Mouse (Mus musculus) midbrain, embryonic 13.5 days (tissue): ENCODE measurements around the gene Gng8. TPM values are rescaled to one million over a fixed set of nuclear protein-coding genes. Genes with fewer than 3 reads are reported as not detected.

Experiments
- ATAC-seq: fragments of 200-750 bp; cut with Nextera tagmentation; 2 replicates; pipeline ENCODE4 v1.8.0; 2017; ENCODE audit warnings: mild to moderate bottlenecking, moderate TSS enrichment, moderate library complexity
- H3K27ac ChIP-seq: fragments of 300-500 bp; sonication (generic); 2 replicates; pipeline ENCODE4 v1.5.1; 2015; ENCODE audit warnings: inconsistent platforms, mild to moderate bottlenecking, moderate library complexity
- H3K27me3 ChIP-seq: fragments of 300-500 bp; sonication (generic); 2 replicates; pipeline ENCODE4 v1.6.1; 2015; ENCODE audit warnings: mild to moderate bottlenecking, inconsistent platforms
- H3K36me3 ChIP-seq: fragments of 300-500 bp; sonication (generic); 2 replicates; pipeline ENCODE4 v1.6.1; 2015; ENCODE audit warnings: mild to moderate bottlenecking, inconsistent platforms
- H3K4me1 ChIP-seq: fragments of 300-500 bp; sonication (generic); replicated peaks from 2 replicates; pipeline ENCODE4 v1.6.1; 2015; ENCODE audit warnings: inconsistent platforms
- H3K4me2 ChIP-seq: fragments of 300-500 bp; sonication (generic); replicated peaks from 2 replicates; pipeline ENCODE4 v1.6.1; 2015; ENCODE audit warnings: moderate library complexity, mild to moderate bottlenecking, inconsistent platforms
- H3K4me3 ChIP-seq: fragments of 300-500 bp; sonication (generic); replicated peaks from 2 replicates; pipeline ENCODE4 v1.5.1; 2015; ENCODE audit warnings: mild to moderate bottlenecking, inconsistent platforms
- H3K9ac ChIP-seq: fragments of 300-500 bp; sonication (generic); replicated peaks from 2 replicates; pipeline ENCODE4 v1.6.1; 2015; ENCODE audit warnings: mild to moderate bottlenecking, inconsistent platforms
- H3K9me3 ChIP-seq: fragments of 300-500 bp; sonication (generic); 2 replicates; pipeline ENCODE4 v1.6.1; 2016; ENCODE audit warnings: mild to moderate bottlenecking, inconsistent platforms
- WGBS: fragments of 180-500 bp; shearing (Covaris S2); methylation state at CpG from one replicate; pipeline ENCODE4 v1.1.7; 2015; 5-methylcytosine and 5-hydroxymethylcytosine counted together
- polyA plus RNA-seq: library from polyadenylated mRNA; unstranded; fragments of >200 nt; fragmentation: Nextera tagmentation; extraction: Ambion mirVana; gene quantifications from 2 replicates; pipeline ENCODE4 v1.2.1, GENCODE M21; 2015

Gng8 gene
- polyA plus RNA-seq, 1 experiment from 2014 or later: 23.4 TPM

GRCm38 (mm10) chr7:16919395-16920149 is 28.0 kb downstream of the Gng8 start:
- Histone ChIP-seq H3K9me3 (no peaks in the 10 kb centered on the region), H3K4me1 (peaks cover 58% of the 10 kb centered on the region), H3K4me3 (peak overlapping the region; percentile 15), H3K27ac (peak overlapping the region; percentile 22; the same call in 1 of the 2 replicates), H3K9ac (peak overlapping the region; percentile 57), H3K36me3 (peaks cover 64% of the 10 kb centered on the region), H3K27me3 (no peaks in the 10 kb centered on the region), H3K4me2 (peak overlapping the region; percentile 85)
- ATAC-seq: no peak
- WGBS: 83% methylated on average over 13 of the region's 13 CpGs

- peak overlapping the region; percentile 57 for H3K9ac ChIP-seq
- H3K27me3 ChIP-seq: no peaks in the 10 kb centered on the region
- H3K9me3 ChIP-seq: no peaks in the 10 kb centered on the region
- peak overlapping the region; percentile 85 for H3K4me2 ChIP-seq
- WGBS: 84% methylated on average over 7 of the region's 7 CpGs
- ATAC-seq: no peak
- peaks cover 60% of the 10 kb centered on the region for H3K4me1 ChIP-seq
- H3K27ac ChIP-seq: peak overlapping the region; percentile 22; the same call in 1 of the 2 replicates
- H3K4me3 ChIP-seq: peak overlapping the region; percentile 15
- H3K36me3 ChIP-seq: peaks cover 58% of the 10 kb centered on the region
These were observed 28.6 kb downstream of the Gng8 start for GRCm38 (mm10) chr7:16920150-16920579.

- H3K9me3 ChIP-seq: no peaks in the 10 kb centered on the region
- peaks cover 49% of the 10 kb centered on the region for H3K36me3 ChIP-seq
- H3K4me1 ChIP-seq: peaks cover 60% of the 10 kb centered on the region
- no peaks in the 10 kb centered on the region for H3K27me3 ChIP-seq
- H3K4me2 ChIP-seq: peak overlapping the region; percentile 85
- ATAC-seq: no peak
- H3K27ac ChIP-seq: peak overlapping the region; percentile 98
- peak overlapping the region; percentile 99 for H3K9ac ChIP-seq
- peak overlapping the region; percentile 72 for H3K4me3 ChIP-seq
- WGBS: 39% methylated on average over 21 of the region's 21 CpGs
These were observed 29.5 kb downstream of the Gng8 start for GRCm38 (mm10) chr7:16920818-16921791.

DNA sequence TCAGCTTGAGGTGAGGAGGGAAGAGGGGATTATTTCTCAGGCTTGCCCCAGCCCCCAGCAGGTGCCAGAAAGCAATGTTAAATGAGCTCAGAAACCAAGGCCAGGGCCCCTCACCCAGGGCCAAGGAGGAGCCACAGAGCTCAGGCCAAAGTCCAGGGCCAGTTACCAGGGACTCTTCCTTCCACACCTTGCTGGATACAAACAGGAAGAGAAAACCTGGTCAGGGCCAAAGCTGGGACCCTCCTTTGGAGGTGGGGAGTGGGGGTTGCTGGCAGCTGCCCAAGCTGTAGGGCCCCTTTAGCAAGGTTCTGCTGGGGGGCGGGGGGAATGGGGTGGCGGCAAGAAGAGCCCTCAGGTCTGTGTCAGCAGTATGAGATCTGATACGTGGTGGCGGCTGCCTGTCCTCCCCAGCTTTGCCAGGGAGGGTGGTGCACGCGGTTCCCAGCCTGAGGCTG is 30.3 kb downstream of the Gng8 start:
- peaks cover 41% of the 10 kb centered on the region for H3K36me3 ChIP-seq
- WGBS: 40% methylated on average over 6 of the region's 6 CpGs
- no peaks in the 10 kb centered on the region for H3K9me3 ChIP-seq
- peak overlapping the region; percentile 98 for H3K27ac ChIP-seq
- H3K4me3 ChIP-seq: peak overlapping the region; percentile 72
- no peak for ATAC-seq
- peak overlapping the region; percentile 85 for H3K4me2 ChIP-seq
- H3K4me1 ChIP-seq: peaks cover 60% of the 10 kb centered on the region
- peak overlapping the region; percentile 99 for H3K9ac ChIP-seq
- H3K27me3 ChIP-seq: no peaks in the 10 kb centered on the region

- peak overlapping the region; percentile 72 for H3K4me3 ChIP-seq
- H3K4me2 ChIP-seq: peak overlapping the region; percentile 85
- no peaks in the 10 kb centered on the region for H3K9me3 ChIP-seq
- WGBS: 35% methylated on average over 10 of the region's 10 CpGs
- ATAC-seq: no peak
- no peaks in the 10 kb centered on the region for H3K27me3 ChIP-seq
- H3K9ac ChIP-seq: peak overlapping the region; percentile 99
- peak overlapping the region; percentile 98 for H3K27ac ChIP-seq
- H3K4me1 ChIP-seq: peaks cover 58% of the 10 kb centered on the region
- H3K36me3 ChIP-seq: peaks cover 35% of the 10 kb centered on the region
These were observed 30.9 kb downstream of the Gng8 start for GRCm38 (mm10) chr7:16922360-16922973.

- Histone ChIP-seq H3K27me3 (no peaks in the 10 kb centered on the region), H3K4me3 (peak overlapping the region; percentile 72), H3K27ac (peak overlapping the region; percentile 98), H3K4me1 (peaks cover 48% of the 10 kb centered on the region), H3K9ac (peak overlapping the region; percentile 99), H3K36me3 (peaks cover 25% of the 10 kb centered on the region), H3K4me2 (peak overlapping the region; percentile 85), H3K9me3 (no peaks in the 10 kb centered on the region)
- peak; percentile 74 for ATAC-seq
- under 1% methylated on average over 50 of the region's 57 CpGs for WGBS
These were observed 31.9 kb downstream of the Gng8 start for GRCm38 (mm10) chr7:16923283-16924036.

GRCm38 (mm10) chr7:16924037-16924834 is 32.6 kb downstream of the Gng8 start, which contains the start of gene Calm3:
Calm3 (minus strand) TSS chr7:16924114.
- Histone ChIP-seq H3K9me3 (no peaks in the 10 kb centered on the region), H3K4me2 (peak within 1 kb of the TSS; percentile 85), H3K4me3 (peak within 1 kb of the TSS; percentile 72), H3K9ac (peak within 1 kb of the TSS; percentile 99), H3K36me3 (peaks cover 17% of the 10 kb centered on the region), H3K27me3 (no peaks in the 10 kb centered on the region), H3K4me1 (peaks cover 41% of the 10 kb centered on the region), H3K27ac (peak within 1 kb of the TSS; percentile 98)
- ATAC-seq: peak; percentile 94
- 2% methylated on average over 63 of the region's 64 CpGs for WGBS

- Histone ChIP-seq H3K27ac (no peak overlapping the region), H3K4me2 (no peak overlapping the region), H3K4me1 (peaks cover 25% of the 10 kb centered on the region), H3K27me3 (no peaks in the 10 kb centered on the region), H3K4me3 (no peak overlapping the region), H3K36me3 (no peaks in the 10 kb centered on the region), H3K9me3 (no peaks in the 10 kb centered on the region), H3K9ac (no peak overlapping the region)
- ATAC-seq: no peak
- WGBS: 66% methylated on average over 2 of the region's 2 CpGs
These were observed 36.8 kb downstream of the Gng8 start for GRCm38 (mm10) chr7:16928341-16928740.

GRCm38 (mm10) chr7:16930850-16931249 is 39.3 kb downstream of the Gng8 start:
- Histone ChIP-seq H3K9ac (no peak overlapping the region), H3K4me2 (no peak overlapping the region), H3K27me3 (no peaks in the 10 kb centered on the region), H3K4me1 (peaks cover 30% of the 10 kb centered on the region), H3K4me3 (no peak overlapping the region), H3K36me3 (no peaks in the 10 kb centered on the region), H3K27ac (no peak overlapping the region), H3K9me3 (no peaks in the 10 kb centered on the region)
- WGBS: 0% methylated on average over 1 of the region's 1 CpGs
- ATAC-seq: 0 out of 2 replicates have a peak, but pooled peaks have one; percentile 16

- 19% methylated on average over 14 of the region's 14 CpGs for WGBS
- no peak overlapping the region for H3K4me3 ChIP-seq
- no peaks in the 10 kb centered on the region for H3K27me3 ChIP-seq
- H3K4me1 ChIP-seq: peaks cover 30% of the 10 kb centered on the region
- peak; percentile 59 for ATAC-seq
- no peaks in the 10 kb centered on the region for H3K9me3 ChIP-seq
- no peak overlapping the region for H3K4me2 ChIP-seq
- no peaks in the 10 kb centered on the region for H3K36me3 ChIP-seq
- no peak overlapping the region; the same call in 1 of the 2 replicates for H3K9ac ChIP-seq
- H3K27ac ChIP-seq: peak overlapping the region; percentile 75
These were observed 40.5 kb downstream of the Gng8 start for GRCm38 (mm10) chr7:16931968-16932627.
